Mouse (Mus musculus) midbrain, embryonic 15.5 days (tissue): ENCODE data around the gene Lman2l. TPM values are rescaled to one million over a fixed set of nuclear protein-coding genes. Genes with fewer than 3 reads are reported as not detected.
A peak's percentile ranks its signal among the peaks of the same experiment; 100 is the strongest.

ENCODE experiments used
- ATAC-seq: fragments of 200-750 bp; cut with Nextera tagmentation; replicated peaks from 2 replicates; pipeline ENCODE4 v1.8.0; 2017; ENCODE audit warnings: moderate TSS enrichment
- H3K27ac ChIP-seq: fragments of 300-500 bp; sonication (generic); 2 replicates; pipeline ENCODE4 v1.5.1; 2015; ENCODE audit warnings: mild to moderate bottlenecking, inconsistent platforms
- H3K27me3 ChIP-seq: fragments of 300-500 bp; sonication (generic); replicated peaks from 2 replicates; pipeline ENCODE4 v1.6.1; 2015; ENCODE audit warnings: inconsistent platforms
- H3K36me3 ChIP-seq: fragments of 300-500 bp; sonication (generic); replicated peaks from 2 replicates; pipeline ENCODE4 v1.6.1; 2015; ENCODE audit warnings: inconsistent platforms
- H3K4me1 ChIP-seq: fragments of 300-500 bp; sonication (generic); 2 replicates; pipeline ENCODE4 v1.6.1; 2015; ENCODE audit warnings: inconsistent platforms
- H3K4me2 ChIP-seq: fragments of 300-500 bp; sonication (generic); 2 replicates; pipeline ENCODE4 v1.6.1; 2015; ENCODE audit warnings: inconsistent platforms, mild to moderate bottlenecking, moderate library complexity
- H3K4me3 ChIP-seq: fragments of 300-500 bp; sonication (generic); 2 replicates; pipeline ENCODE4 v1.5.1; 2015; ENCODE audit warnings: mild to moderate bottlenecking, inconsistent platforms
- H3K9ac ChIP-seq: fragments of 300-500 bp; sonication (generic); 2 replicates; pipeline ENCODE4 v1.6.1; 2015; ENCODE audit warnings: mild to moderate bottlenecking, inconsistent platforms
- H3K9me3 ChIP-seq: fragments of 300-500 bp; sonication (generic); 2 replicates; pipeline ENCODE4 v1.6.1; 2016; ENCODE audit warnings: inconsistent platforms
- WGBS: fragments of 180-500 bp; shearing (Covaris S2); methylation state at CpG from one replicate; pipeline ENCODE4 v1.1.7; 2015; ENCODE audit warnings: mixed read lengths; 5-methylcytosine and 5-hydroxymethylcytosine counted together
- polyA plus RNA-seq: library from polyadenylated mRNA; unstranded; fragments of >200 nt; fragmentation: Nextera tagmentation; extraction: Ambion mirVana; gene quantifications from 2 replicates; pipeline ENCODE4 v1.2.1, GENCODE M21; 2015

Lman2l gene
- polyA plus RNA-seq, result 67.3 and 74.5 TPM in 2 replicates

- Histone ChIP-seq H3K4me2 (peak within 1 kb of the TSS; percentile 63), H3K4me3 (peak within 1 kb of the TSS; percentile 87), H3K9ac (peak within 1 kb of the TSS; percentile 72), H3K36me3 (0 out of 2 replicates have a peak, but pooled peaks cover under 1% of the 10 kb centered on the region), H3K9me3 (no peaks in the 10 kb centered on the region), H3K4me1 (peaks cover 13% of the 10 kb centered on the region), H3K27ac (peak within 1 kb of the TSS; percentile 87), H3K27me3 (no peaks in the 10 kb centered on the region)
- WGBS, result under 1% methylated on average over 57 of the region's 57 CpGs
- ATAC-seq, result peak; percentile 100
Observed at GRCm38 (mm10) chr1:36444471-36445464, at the start of gene Lman2l. Lman2l (minus strand) TSS chr1:36445271.

- H3K4me3 ChIP-seq, result no peak overlapping the region
- no peaks in the 10 kb centered on the region for H3K36me3 ChIP-seq
- H3K9ac ChIP-seq, result no peak overlapping the region
- H3K4me2 ChIP-seq, result no peak overlapping the region
- ATAC-seq, result no peak
- WGBS, result 88% methylated on average over 6 of the region's 6 CpGs
- no peaks in the 10 kb centered on the region for H3K27me3 ChIP-seq
- H3K4me1 ChIP-seq, result no peaks in the 10 kb centered on the region
- H3K27ac ChIP-seq, result no peak overlapping the region
- H3K9me3 ChIP-seq, result no peaks in the 10 kb centered on the region
Observed at GRCm38 (mm10) chr1:36493299-36493698, 48.2 kb upstream of the Lman2l start.

GRCm38 (mm10) chr1:36492416-36493139, 47.5 kb upstream of the Lman2l start:
- Histone ChIP-seq H3K27ac (no peak overlapping the region), H3K27me3 (no peaks in the 10 kb centered on the region), H3K9ac (no peak overlapping the region), H3K4me3 (no peak overlapping the region), H3K36me3 (no peaks in the 10 kb centered on the region), H3K4me1 (no peaks in the 10 kb centered on the region), H3K9me3 (no peaks in the 10 kb centered on the region), H3K4me2 (no peak overlapping the region)
- ATAC-seq, result no peak
- WGBS, result 49% methylated on average over 9 of the region's 9 CpGs

- WGBS, result 66% methylated on average over 6 of the region's 6 CpGs
- H3K27ac ChIP-seq, result no peak overlapping the region
- no peak overlapping the region for H3K4me2 ChIP-seq
- H3K27me3 ChIP-seq, result no peaks in the 10 kb centered on the region
- H3K4me3 ChIP-seq, result no peak overlapping the region
- H3K4me1 ChIP-seq, result no peaks in the 10 kb centered on the region
- no peaks in the 10 kb centered on the region for H3K9me3 ChIP-seq
- ATAC-seq, result no peak
- no peak overlapping the region for H3K9ac ChIP-seq
- no peaks in the 10 kb centered on the region for H3K36me3 ChIP-seq
Observed at GRCm38 (mm10) chr1:36489661-36490060, 44.6 kb upstream of the Lman2l start.

- no peaks in the 10 kb centered on the region for H3K4me1 ChIP-seq
Observed at GRCm38 (mm10) chr1:36487111-36487510, 42.0 kb upstream of the Lman2l start.

GRCm38 (mm10) chr1:36485080-36485479, 40.0 kb upstream of the Lman2l start:
- H3K4me2 ChIP-seq, result no peak overlapping the region
- H3K9ac ChIP-seq, result no peak overlapping the region

More at GRCm38 (mm10) chr1:36487111-36487510, 42.0 kb upstream of the Lman2l start:
- Histone ChIP-seq H3K27ac (no peak overlapping the region), H3K4me3 (no peak overlapping the region), H3K9me3 (no peaks in the 10 kb centered on the region), H3K4me2 (no peak overlapping the region), H3K36me3 (no peaks in the 10 kb centered on the region), H3K27me3 (no peaks in the 10 kb centered on the region), H3K9ac (no peak overlapping the region)
- no peak for ATAC-seq
- WGBS, result 50% methylated on average over 9 of the region's 9 CpGs

GRCm38 (mm10) chr1:36483825-36484224, 38.8 kb upstream of the Lman2l start:
- Histone ChIP-seq H3K9me3 (no peaks in the 10 kb centered on the region), H3K4me3 (no peak overlapping the region), H3K27ac (no peak overlapping the region), H3K9ac (no peak overlapping the region), H3K36me3 (no peaks in the 10 kb centered on the region), H3K4me2 (no peak overlapping the region), H3K4me1 (no peaks in the 10 kb centered on the region), H3K27me3 (no peaks in the 10 kb centered on the region)
- 65% methylated on average over 4 of the region's 4 CpGs for WGBS
- ATAC-seq, result no peak

More at GRCm38 (mm10) chr1:36485080-36485479, 40.0 kb upstream of the Lman2l start:
- no peaks in the 10 kb centered on the region for H3K4me1 ChIP-seq
- ATAC-seq, result no peak
- WGBS, result 81% methylated on average over 7 of the region's 7 CpGs
- no peaks in the 10 kb centered on the region for H3K9me3 ChIP-seq
- H3K4me3 ChIP-seq, result no peak overlapping the region
- H3K36me3 ChIP-seq, result no peaks in the 10 kb centered on the region
- no peak overlapping the region for H3K27ac ChIP-seq
- no peaks in the 10 kb centered on the region for H3K27me3 ChIP-seq

- no peak for ATAC-seq
Observed at GRCm38 (mm10) chr1:36479903-36480899, 35.1 kb upstream of the Lman2l start.

GRCm38 (mm10) chr1:36478343-36478795, 33.3 kb upstream of the Lman2l start:
- WGBS, result 52% methylated on average over 2 of the region's 2 CpGs
- Histone ChIP-seq H3K4me2 (no peak overlapping the region), H3K4me3 (no peak overlapping the region), H3K27ac (no peak overlapping the region), H3K27me3 (no peaks in the 10 kb centered on the region), H3K9ac (no peak overlapping the region), H3K36me3 (no peaks in the 10 kb centered on the region), H3K9me3 (no peaks in the 10 kb centered on the region), H3K4me1 (peaks cover 33% of the 10 kb centered on the region)
- no peak for ATAC-seq

More at GRCm38 (mm10) chr1:36479903-36480899, 35.1 kb upstream of the Lman2l start:
- Histone ChIP-seq H3K4me3 (no peak overlapping the region), H3K4me1 (peaks cover 15% of the 10 kb centered on the region), H3K9me3 (no peaks in the 10 kb centered on the region), H3K27me3 (no peaks in the 10 kb centered on the region), H3K27ac (no peak overlapping the region), H3K36me3 (no peaks in the 10 kb centered on the region), H3K4me2 (no peak overlapping the region), H3K9ac (no peak overlapping the region)
- 89% methylated on average over 12 of the region's 12 CpGs for WGBS

- Histone ChIP-seq H3K36me3 (no peaks in the 10 kb centered on the region), H3K4me3 (no peak overlapping the region), H3K9ac (no peak overlapping the region), H3K27me3 (no peaks in the 10 kb centered on the region), H3K4me1 (peaks cover 50% of the 10 kb centered on the region), H3K27ac (no peak overlapping the region), H3K4me2 (no peak overlapping the region), H3K9me3 (no peaks in the 10 kb centered on the region)
- no peak for ATAC-seq
- 87% methylated on average over 7 of the region's 7 CpGs for WGBS
Observed at GRCm38 (mm10) chr1:36476426-36476825, 31.4 kb upstream of the Lman2l start.

- Histone ChIP-seq H3K4me3 (no peak overlapping the region), H3K4me1 (peaks cover 54% of the 10 kb centered on the region)
- 55% methylated on average over 8 of the region's 8 CpGs for WGBS
Observed at GRCm38 (mm10) chr1:36475480-36476110, 30.5 kb upstream of the Lman2l start.

More at GRCm38 (mm10) chr1:36475480-36476110, 30.5 kb upstream of the Lman2l start:
- Histone ChIP-seq H3K36me3 (no peaks in the 10 kb centered on the region), H3K27ac (no peak overlapping the region), H3K4me2 (peak overlapping the region; percentile 80), H3K9ac (no peak overlapping the region), H3K9me3 (no peaks in the 10 kb centered on the region), H3K27me3 (no peaks in the 10 kb centered on the region)
- no peak for ATAC-seq
